Mouse (Mus musculus): ENCODE results near the gene Pmfbp1.

Pmfbp1 gene

GRCm38 (mm10) chr8:109499009-109499717 is 5.3 kb downstream of the Pmfbp1 start:
- no peak for DNase-seq (ENCODE audit: low spot score)

GRCm38 (mm10) chr8:109503566-109503965 is 9.7 kb downstream of the Pmfbp1 start:
- DNase-seq (ENCODE audit: low spot score), result no peak

GRCm38 (mm10) chr8:109505560-109505959 is 11.7 kb downstream of the Pmfbp1 start:
- no peak for DNase-seq (ENCODE audit: low spot score)

GRCm38 (mm10) chr8:109524008-109524407 is 30.2 kb downstream of the Pmfbp1 start:
- DNase-seq (ENCODE audit: low spot score), result no peak

- no peak for DNase-seq (ENCODE audit: low spot score)
Measured at GRCm38 (mm10) chr8:109535140-109535990, 41.5 kb downstream of the Pmfbp1 start.

GRCm38 (mm10) chr8:109536703-109537102 is 42.9 kb downstream of the Pmfbp1 start:
- peak; percentile 70 for DNase-seq (ENCODE audit: low spot score)

- no peak for DNase-seq (ENCODE audit: low spot score)
Measured at GRCm38 (mm10) chr8:109542165-109542564, 48.3 kb downstream of the Pmfbp1 start.

GRCm38 (mm10) chr8:109542748-109543519 is 49.1 kb downstream of the Pmfbp1 start:
- DNase-seq (ENCODE audit: low spot score), result peak; percentile 29

- no peak for DNase-seq (ENCODE audit: low spot score)
Measured at GRCm38 (mm10) chr8:109544049-109544448, 50.2 kb downstream of the Pmfbp1 start.

- no peak for DNase-seq (ENCODE audit: low spot score)
Measured at GRCm38 (mm10) chr8:109551663-109552062, 57.8 kb downstream of the Pmfbp1 start.

- no peak for DNase-seq (ENCODE audit: low spot score)
Measured at GRCm38 (mm10) chr8:109563881-109564280, 70.1 kb downstream of the Pmfbp1 start.

GRCm38 (mm10) chr8:109564766-109565165 is 70.9 kb downstream of the Pmfbp1 start:
- no peak for DNase-seq (ENCODE audit: low spot score)

GRCm38 (mm10) chr8:109565498-109566333 is 71.9 kb downstream of the Pmfbp1 start, which contains the start of the genes Dhx38 and Txnl4b:
TSS of gene Dhx38 (minus strand) at chr8:109565861.
TSS of gene Txnl4b (plus strand) at chr8:109565892.
- peak; percentile 99 for DNase-seq (ENCODE audit: low spot score)

- DNase-seq (ENCODE audit: low spot score), result no peak
Measured at GRCm38 (mm10) chr8:109571139-109571538, 77.3 kb downstream of the Pmfbp1 start.

GRCm38 (mm10) chr8:109576311-109576710 is 82.5 kb downstream of the Pmfbp1 start:
- DNase-seq (ENCODE audit: low spot score), result no peak

GRCm38 (mm10) chr8:109578900-109579301 is 85.1 kb downstream of the Pmfbp1 start, which contains the start of gene Hp:
TSS of gene Hp (minus strand) at chr8:109579172.
- DNase-seq (ENCODE audit: low spot score), result no peak

GRCm38 (mm10) chr8:109584293-109584692 is 90.5 kb downstream of the Pmfbp1 start:
- no peak for DNase-seq (ENCODE audit: low spot score)

- DNase-seq (ENCODE audit: low spot score), result no peak
Measured at GRCm38 (mm10) chr8:109584830-109585229, 91.0 kb downstream of the Pmfbp1 start.

GRCm38 (mm10) chr8:109585652-109586051 is 91.8 kb downstream of the Pmfbp1 start:
- DNase-seq (ENCODE audit: low spot score), result no peak

GRCm38 (mm10) chr8:109586972-109587504 is 93.2 kb downstream of the Pmfbp1 start:
- DNase-seq (ENCODE audit: low spot score), result no peak

GRCm38 (mm10) chr8:109590901-109591300 is 97.1 kb downstream of the Pmfbp1 start:
- no peak for DNase-seq (ENCODE audit: low spot score)
